In the genomic region with DNA sequence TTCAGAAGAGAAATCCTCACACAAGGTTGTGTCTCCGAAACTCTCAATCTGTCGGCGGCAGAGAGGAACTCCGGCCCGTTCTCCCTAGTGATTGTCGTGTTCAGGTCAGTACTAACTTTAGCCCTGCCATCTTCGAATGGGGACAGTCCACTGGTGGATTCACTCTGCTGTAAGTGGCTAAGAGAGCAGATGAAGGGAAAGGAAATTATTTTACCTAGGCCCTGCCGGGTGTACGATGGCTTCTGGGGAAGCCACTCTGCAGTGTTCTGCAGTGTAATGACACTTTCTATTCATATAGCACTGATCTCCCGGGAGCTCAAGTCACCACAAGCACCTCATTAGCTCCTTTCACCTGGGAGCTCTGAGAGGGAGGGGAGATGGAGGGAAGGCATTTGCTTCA, we compare ENCODE assay signal across 23 mouse cellular contexts.
"Had no signal": no experiment of that assay in that cellular context is flagged by ENCODE, and none has a peak within 500 bp of the region (broad histone marks: within the 10 kb centered on the region; RNA-seq: fewer than 3 reads in every experiment).

No protein-coding gene starts in this region.

- DNase-seq: forebrain, postnatal 0 days; gastrocnemius, postnatal 14 days; gastrocnemius, postnatal 36 days; heart, postnatal 10 days; kidney, adult 11 months; kidney, adult 2 months; kidney, adult 9 months; kidney, postnatal 25 days; kidney, postnatal 4 days; liver; liver, embryonic 13.5 days had no signal

- H3K9me3 ChIP-seq: hindbrain, embryonic 13.5 days; hindbrain, embryonic 15.5 days; kidney, embryonic 15.5 days; limb, embryonic 10.5 days; limb, embryonic 12.5 days; liver, embryonic 13.5 days; liver, embryonic 15.5 days had no signal

- H3K27me3 ChIP-seq: hindbrain, embryonic 13.5 days; hindbrain, embryonic 15.5 days; kidney, embryonic 15.5 days; limb, embryonic 12.5 days; liver, embryonic 13.5 days; liver, embryonic 15.5 days had no signal

- H3K27ac ChIP-seq: hindbrain, embryonic 13.5 days; hindbrain, embryonic 15.5 days; hindbrain, postnatal 0 days; kidney, embryonic 15.5 days; kidney, postnatal 0 days; layer of hippocampus, adult 2 months; left cerebral cortex, adult 2 months; limb, embryonic 10.5 days; liver, embryonic 13.5 days; liver, embryonic 15.5 days had no signal

- H3K4me3 ChIP-seq: hindbrain, embryonic 13.5 days; hindbrain, embryonic 15.5 days; kidney, embryonic 15.5 days; layer of hippocampus, adult 2 months; left cerebral cortex, adult 2 months; limb, embryonic 10.5 days; limb, embryonic 12.5 days; liver, embryonic 13.5 days; liver, embryonic 15.5 days had no signal

- H3K4me2 ChIP-seq: hindbrain, embryonic 13.5 days; hindbrain, embryonic 15.5 days; kidney, embryonic 15.5 days; limb, embryonic 12.5 days; liver, embryonic 11.5 days; liver, embryonic 13.5 days; liver, embryonic 15.5 days had no signal

- H3K36me3 ChIP-seq: hindbrain, embryonic 13.5 days; hindbrain, embryonic 15.5 days; kidney, embryonic 15.5 days; limb, embryonic 10.5 days; limb, embryonic 12.5 days; liver, embryonic 13.5 days; liver, embryonic 15.5 days had no signal

- H3K4me1 ChIP-seq: hindbrain, embryonic 13.5 days; hindbrain, embryonic 15.5 days; kidney, embryonic 15.5 days; limb, embryonic 10.5 days; limb, embryonic 12.5 days; liver, embryonic 13.5 days; liver, embryonic 15.5 days had no signal

- ATAC-seq: forebrain, postnatal 0 days; hindbrain, postnatal 0 days; intestine, embryonic 16.5 days had no signal

- H3K9ac ChIP-seq: forebrain, postnatal 0 days; hindbrain, embryonic 13.5 days; hindbrain, embryonic 15.5 days; kidney, embryonic 15.5 days; limb, embryonic 12.5 days; liver, embryonic 13.5 days; liver, embryonic 15.5 days had no signal
